25 mouse cellular contexts compared by ENCODE assay signal in the genomic region with DNA sequence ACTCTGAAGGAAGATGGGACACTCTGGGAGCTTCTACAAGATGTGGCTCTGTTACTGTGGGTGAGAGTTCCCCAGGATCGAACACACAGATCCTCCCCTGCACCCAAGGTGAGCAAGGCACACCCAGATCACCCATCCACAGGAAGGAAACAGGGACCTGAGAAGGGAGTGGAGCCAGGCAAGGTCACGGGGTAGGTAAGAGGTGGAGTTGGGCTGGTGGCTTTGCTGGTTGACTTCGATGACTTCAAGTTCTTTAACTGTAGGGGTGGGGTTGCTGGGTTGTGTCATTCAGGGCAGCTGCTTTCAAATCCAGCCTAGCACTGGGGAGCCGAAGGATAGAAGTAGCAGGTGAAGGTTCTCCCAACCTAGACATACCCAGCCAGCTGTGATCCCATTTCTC. TPM values are rescaled to one million over a fixed set of nuclear protein-coding genes. Genes with fewer than 3 reads are reported as not detected.
"Had no signal": no experiment of that assay in that cellular context is flagged by ENCODE, and none has a peak within 500 bp of the region (broad histone marks: within the 10 kb centered on the region; RNA-seq: fewer than 3 reads in every experiment).

No protein-coding gene starts in this region.

- H3K9ac ChIP-seq: liver, embryonic 14.5 days; lung, embryonic 14.5 days; midbrain, embryonic 12.5 days; neural tube, embryonic 13.5 days; neural tube, embryonic 15.5 days had no signal

- H3K4me3 ChIP-seq: midbrain, embryonic 10.5 days; myocyte; neural tube, embryonic 15.5 days had no signal

- H3K4me2 ChIP-seq: liver, embryonic 11.5 days; lung, embryonic 14.5 days; midbrain, embryonic 12.5 days; neural tube, embryonic 13.5 days had no signal

- DNase-seq: lung, embryonic 14.5 days; midbrain, embryonic 14.5 days; retina, postnatal 1 day; right cerebral cortex, adult 18-20 months; right cerebral cortex, postnatal 25 days; right cerebral cortex, postnatal 4 days; spleen, adult 18-20 months; thymus, adult 2 months; thymus, postnatal 25 days; thymus, postnatal 4 days had no signal

- H3K9me3 ChIP-seq: midbrain, embryonic 10.5 days; midbrain, embryonic 12.5 days; neural tube, embryonic 13.5 days; neural tube, embryonic 15.5 days had no signal

- H3K27me3 ChIP-seq: midbrain, embryonic 12.5 days; neural tube, embryonic 13.5 days; neural tube, embryonic 15.5 days had no signal

- H3K27ac ChIP-seq: liver, embryonic 14.5 days; midbrain, embryonic 10.5 days; midbrain, embryonic 12.5 days; neural tube, embryonic 13.5 days; neural tube, embryonic 15.5 days had no signal

- ATAC-seq: midbrain, embryonic 16.5 days had no signal

RNA-seq across cellular contexts. Expression of a gene that starts 23.7 kb away (rescaled TPM):
- polyA plus RNA-seq: liver, embryonic 14.5 days; lung, embryonic 14.5 days; small intestine, adult 2 months; stomach, embryonic 14.5 days had no signal

RNA-seq across cellular contexts. Expression of a gene that starts 50.8 kb away (rescaled TPM):
- polyA plus RNA-seq: liver, embryonic 11.5 days; liver, embryonic 14.5 days; liver, embryonic 16.5 days; lung, embryonic 14.5 days; lung, embryonic 16.5 days; midbrain, embryonic 12.5 days; midbrain, embryonic 14.5 days; midbrain, embryonic 16.5 days; neural tube, embryonic 11.5 days; neural tube, embryonic 13.5 days; neural tube, embryonic 15.5 days; small intestine, adult 2 months; stomach, embryonic 16.5 days; thymus, adult 2 months; urinary bladder, adult 2 months had no signal
